Mouse (Mus musculus): Measurements from ENCODE around the gene Cubn. TPM values are rescaled to one million over a fixed set of nuclear protein-coding genes. Genes with fewer than 3 reads are reported as not detected.

Cubn gene
- polyA plus RNA-seq, 1 experiment from 2014 or later: 1.3 TPM

GRCm38 (mm10) chr2:13299031-13299430, 192.6 kb downstream of the Cubn start:
- Histone ChIP-seq H3K9me3 (no peaks in the 10 kb centered on the region), H3K27me3 (replicated peaks) (no peaks in the 10 kb centered on the region), H3K4me2 (no peak overlapping the region), H3K4me3 (replicated peaks) (no peak overlapping the region), H3K4me1 (no peaks in the 10 kb centered on the region), H3K9ac (no peak overlapping the region), H3K36me3 (no peaks in the 10 kb centered on the region), H3K27ac (no peak overlapping the region)
- no peak for ATAC-seq (ENCODE audit: insufficient read depth, low FRiP score, low read depth)
- WGBS: 28% methylated on average over 3 of the region's 3 CpGs

GRCm38 (mm10) chr2:13297733-13298132, 193.9 kb downstream of the Cubn start:
- Histone ChIP-seq H3K4me2 (no peak overlapping the region), H3K36me3 (no peaks in the 10 kb centered on the region), H3K27me3 (replicated peaks) (no peaks in the 10 kb centered on the region), H3K9me3 (no peaks in the 10 kb centered on the region), H3K27ac (no peak overlapping the region), H3K4me3 (replicated peaks) (no peak overlapping the region), H3K9ac (no peak overlapping the region), H3K4me1 (no peaks in the 10 kb centered on the region)
- WGBS: 44% methylated on average over 5 of the region's 5 CpGs
- ATAC-seq (ENCODE audit: insufficient read depth, low FRiP score, low read depth): no peak

GRCm38 (mm10) chr2:13290661-13291060, 201.0 kb downstream of the Cubn start:
- Histone ChIP-seq H3K36me3 (no peaks in the 10 kb centered on the region), H3K4me3 (replicated peaks) (no peak overlapping the region), H3K9me3 (no peaks in the 10 kb centered on the region), H3K27me3 (replicated peaks) (no peaks in the 10 kb centered on the region), H3K9ac (no peak overlapping the region), H3K4me2 (no peak overlapping the region), H3K4me1 (no peaks in the 10 kb centered on the region), H3K27ac (no peak overlapping the region)
- 2% methylated on average over 1 of the region's 1 CpGs for WGBS
- no peak for ATAC-seq (ENCODE audit: insufficient read depth, low FRiP score, low read depth)

- Histone ChIP-seq H3K36me3 (no peaks in the 10 kb centered on the region), H3K27ac (no peak overlapping the region), H3K4me2 (no peak overlapping the region), H3K9me3 (no peaks in the 10 kb centered on the region), H3K4me1 (no peaks in the 10 kb centered on the region), H3K27me3 (replicated peaks) (no peaks in the 10 kb centered on the region), H3K9ac (no peak overlapping the region), H3K4me3 (replicated peaks) (no peak overlapping the region)
- 0 out of 2 replicates have a peak, but pooled peaks have one; percentile 31 for ATAC-seq (ENCODE audit: insufficient read depth, low FRiP score, low read depth)
- WGBS: 67% methylated on average over 3 of the region's 3 CpGs
These were observed 201.5 kb downstream of the Cubn start for GRCm38 (mm10) chr2:13290070-13290469.

- 54% methylated on average over 10 of the region's 10 CpGs for WGBS
- no peaks in the 10 kb centered on the region for H3K27me3 ChIP-seq (replicated peaks)
- no peak for ATAC-seq (ENCODE audit: insufficient read depth, low FRiP score, low read depth)
These were observed 213.3 kb downstream of the Cubn start for GRCm38 (mm10) chr2:13278114-13278862.

GRCm38 (mm10) chr2:13275874-13276273, 215.7 kb downstream of the Cubn start:
- Histone ChIP-seq H3K9me3 (no peaks in the 10 kb centered on the region), H3K27me3 (replicated peaks) (no peaks in the 10 kb centered on the region), H3K4me1 (no peaks in the 10 kb centered on the region), H3K9ac (no peak overlapping the region), H3K4me2 (no peak overlapping the region), H3K4me3 (replicated peaks) (no peak overlapping the region), H3K27ac (no peak overlapping the region), H3K36me3 (no peaks in the 10 kb centered on the region)
- no peak for ATAC-seq (ENCODE audit: insufficient read depth, low FRiP score, low read depth)
- 56% methylated on average over 7 of the region's 7 CpGs for WGBS

More at GRCm38 (mm10) chr2:13278114-13278862, 213.3 kb downstream of the Cubn start:
- Histone ChIP-seq H3K4me3 (replicated peaks) (no peak overlapping the region), H3K36me3 (no peaks in the 10 kb centered on the region), H3K4me1 (no peaks in the 10 kb centered on the region), H3K4me2 (no peak overlapping the region; the same call in 1 of the 2 replicates), H3K27ac (no peak overlapping the region), H3K9me3 (no peaks in the 10 kb centered on the region), H3K9ac (no peak overlapping the region)

- WGBS: under 1% methylated on average over 37 of the region's 37 CpGs
- H3K9me3 ChIP-seq: no peaks in the 10 kb centered on the region
- H3K4me2 ChIP-seq: peak within 1 kb of the TSS; percentile 82
- peak within 1 kb of the TSS; percentile 71 for H3K9ac ChIP-seq
- H3K4me3 ChIP-seq (replicated peaks): peak within 1 kb of the TSS; percentile 63
- H3K4me1 ChIP-seq: 0 out of 2 replicates have a peak, but pooled peaks cover 9% of the 10 kb centered on the region
- ATAC-seq (ENCODE audit: insufficient read depth, low FRiP score, low read depth): peak; percentile 99
- H3K27ac ChIP-seq: peak within 1 kb of the TSS; percentile 57
- H3K27me3 ChIP-seq (replicated peaks): no peaks in the 10 kb centered on the region
- no peaks in the 10 kb centered on the region for H3K36me3 ChIP-seq
These were observed 220.3 kb downstream of the Cubn start, which contains the start of gene Rsu1 for GRCm38 (mm10) chr2:13271165-13271957. Gene Rsu1, minus strand, starts transcription at chr2:13271415.

GRCm38 (mm10) chr2:13270736-13271135, 220.9 kb downstream of the Cubn start:
- Histone ChIP-seq H3K36me3 (no peaks in the 10 kb centered on the region), H3K27ac (peak overlapping the region; percentile 57), H3K4me1 (0 out of 2 replicates have a peak, but pooled peaks cover 9% of the 10 kb centered on the region), H3K9ac (peak overlapping the region; percentile 71), H3K4me3 (replicated peaks) (peak overlapping the region; percentile 63), H3K4me2 (peak overlapping the region; percentile 82), H3K27me3 (replicated peaks) (no peaks in the 10 kb centered on the region), H3K9me3 (no peaks in the 10 kb centered on the region)
- ATAC-seq (ENCODE audit: insufficient read depth, low FRiP score, low read depth): no peak
- 37% methylated on average over 8 of the region's 8 CpGs for WGBS

- Histone ChIP-seq H3K36me3 (no peaks in the 10 kb centered on the region), H3K4me2 (no peak overlapping the region), H3K4me1 (0 out of 2 replicates have a peak, but pooled peaks cover 9% of the 10 kb centered on the region), H3K9me3 (no peaks in the 10 kb centered on the region), H3K4me3 (replicated peaks) (no peak overlapping the region), H3K9ac (no peak overlapping the region), H3K27me3 (replicated peaks) (no peaks in the 10 kb centered on the region), H3K27ac (no peak overlapping the region)
- ATAC-seq (ENCODE audit: insufficient read depth, low FRiP score, low read depth): no peak
- 88% methylated on average over 4 of the region's 4 CpGs for WGBS
These were observed 222.8 kb downstream of the Cubn start for GRCm38 (mm10) chr2:13268681-13269293.

- no peaks in the 10 kb centered on the region for H3K9me3 ChIP-seq
- H3K27me3 ChIP-seq (replicated peaks): no peaks in the 10 kb centered on the region
- no peak overlapping the region for H3K4me2 ChIP-seq
- H3K4me3 ChIP-seq (replicated peaks): no peak overlapping the region
- no peak overlapping the region for H3K27ac ChIP-seq
- no peaks in the 10 kb centered on the region for H3K36me3 ChIP-seq
- no peaks in the 10 kb centered on the region for H3K4me1 ChIP-seq
- 46% methylated on average over 4 of the region's 4 CpGs for WGBS
- no peak for ATAC-seq (ENCODE audit: insufficient read depth, low FRiP score, low read depth)
- H3K9ac ChIP-seq: no peak overlapping the region
These were observed 226.7 kb downstream of the Cubn start for GRCm38 (mm10) chr2:13264875-13265274.

- no peak for ATAC-seq (ENCODE audit: insufficient read depth, low FRiP score, low read depth)
- Histone ChIP-seq H3K36me3 (no peaks in the 10 kb centered on the region), H3K27me3 (replicated peaks) (no peaks in the 10 kb centered on the region), H3K4me1 (no peaks in the 10 kb centered on the region), H3K4me2 (no peak overlapping the region), H3K27ac (no peak overlapping the region), H3K9ac (no peak overlapping the region), H3K9me3 (no peaks in the 10 kb centered on the region), H3K4me3 (replicated peaks) (no peak overlapping the region)
- 65% methylated on average over 4 of the region's 4 CpGs for WGBS
These were observed 228.5 kb downstream of the Cubn start for GRCm38 (mm10) chr2:13263150-13263549.
